Mouse (Mus musculus) testis, adult 2 months (tissue): ENCODE measurements at regions not wholly inside any gene's neighbourhood (a gene's known extent, or its start where the extent isn't known, plus 50 kb on each side); places are given as distances from the start of the nearest gene placed in this dataset.

Experiments
- CTCF ChIP-seq: fragments of 200-500 bp; IDR thresholded peaks from 2 replicates; pipeline ENCODE4 v1.5.1; 2012; ENCODE audit warnings: low read depth, mild to moderate bottlenecking, inconsistent platforms, low read length, moderate library complexity; ENCODE audit not compliant: control insufficient read depth, insufficient read depth, insufficient replicate concordance
- POLR2A ChIP-seq: fragments of 200-500 bp; IDR thresholded peaks from 2 replicates; pipeline ENCODE4 v1.6.1; 2012; ENCODE audit warnings: low read depth, mild to moderate bottlenecking, inconsistent platforms, low read length, moderate library complexity; ENCODE audit not compliant: control insufficient read depth

DNA sequence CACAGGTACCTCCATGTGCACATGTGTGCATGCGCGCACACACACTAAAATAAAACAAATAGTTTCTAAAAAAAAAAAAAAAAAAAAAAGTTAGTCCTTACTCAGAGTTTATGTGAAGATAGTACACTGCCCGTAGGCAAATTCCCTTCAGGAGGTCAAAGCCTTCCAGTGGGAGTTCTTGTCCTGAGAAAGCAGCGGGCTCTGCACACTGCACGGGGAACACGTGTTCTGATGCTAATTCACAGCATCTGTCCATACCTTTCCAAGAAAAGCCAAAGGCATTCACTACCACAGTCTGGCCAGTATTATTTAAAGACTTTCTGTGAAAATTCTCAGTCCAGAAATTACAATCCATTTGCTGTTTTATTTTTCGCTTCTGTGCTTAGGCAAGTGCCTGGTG, 183.1 kb downstream of the Tmx1 start:
- TF ChIP-seq POLR2A (no peak), CTCF (no peak)
